ENCODE assay signal across 26 mouse cellular contexts in the genomic region with DNA sequence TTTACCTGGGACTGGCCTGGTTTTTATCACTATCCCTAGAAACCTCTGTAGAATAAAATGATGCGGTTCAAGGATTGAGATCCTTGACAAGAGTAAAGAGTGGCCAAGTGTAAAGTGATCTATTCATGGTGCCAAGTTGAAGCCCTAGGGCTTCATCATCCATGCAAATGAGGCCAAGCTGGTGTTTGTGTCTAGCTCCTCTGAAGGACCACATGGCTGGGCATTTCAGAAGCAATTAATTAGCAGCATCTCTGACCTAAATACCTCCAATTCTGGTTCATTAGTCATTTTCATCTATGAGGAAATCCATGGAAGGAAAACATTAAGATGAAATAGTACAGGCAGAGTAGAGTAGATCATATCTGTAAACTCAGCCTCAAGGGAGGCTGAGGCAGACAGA. TPM values are rescaled to one million over a fixed set of nuclear protein-coding genes. Genes with fewer than 3 reads are reported as not detected.
DNase-seq lines count a peak whose midpoint lies in the region; ATAC-seq and TF ChIP-seq lines count a peak whose summit lies in the region.
"Had no signal": no experiment of that assay in that cellular context is flagged by ENCODE, and none has a peak within 500 bp of the region (broad histone marks: within the 10 kb centered on the region; RNA-seq: fewer than 3 reads in every experiment).

No protein-coding gene starts in this region.

- TF ChIP-seq CTCF in hindbrain, postnatal 0 days (IDR thresholded peaks at IDR 0.05; ENCODE audit: low read depth) = no peak

- no peak overlapping the region for H3K9ac ChIP-seq in hindbrain, postnatal 0 days (replicated peaks; ENCODE audit: low read length)
- H3K9ac ChIP-seq in hindbrain, embryonic 13.5 days = no peak overlapping the region
- H3K9ac ChIP-seq: embryonic facial prominence, embryonic 13.5 days; forebrain, embryonic 13.5 days; heart, embryonic 12.5 days; heart, embryonic 15.5 days; hindbrain, embryonic 14.5 days had no signal

- H3K27ac ChIP-seq in hindbrain, postnatal 0 days = no peak overlapping the region
- H3K27ac ChIP-seq in hindbrain, embryonic 13.5 days = no peak overlapping the region
- H3K27ac ChIP-seq: embryonic facial prominence, embryonic 10.5 days; embryonic facial prominence, embryonic 13.5 days; forebrain, embryonic 13.5 days; heart, embryonic 15.5 days; hindbrain, embryonic 10.5 days; hindbrain, embryonic 14.5 days had no signal

- no peaks in the 10 kb centered on the region for H3K36me3 ChIP-seq in hindbrain, postnatal 0 days (ENCODE audit: insufficient read depth, low read length)
- no peaks in the 10 kb centered on the region for H3K36me3 ChIP-seq in hindbrain, embryonic 13.5 days
- H3K36me3 ChIP-seq: embryonic facial prominence, embryonic 10.5 days; embryonic facial prominence, embryonic 13.5 days; heart, embryonic 12.5 days; heart, embryonic 15.5 days; hindbrain, embryonic 10.5 days had no signal

- ATAC-seq in cerebellum, adult (ENCODE audit: insufficient number of reproducible peaks, low FRiP score, low TSS enrichment) = peak; percentile 54; the same call in 1 of the 2 replicates
- ATAC-seq in hindbrain, postnatal 0 days = no peak
- ATAC-seq in hindbrain, embryonic 13.5 days (ENCODE audit: low FRiP score) = no peak
- ATAC-seq: forebrain, embryonic 13.5 days; forebrain, embryonic 16.5 days; intestine, postnatal 0 days; Patski had no signal

- WGBS in hindbrain, postnatal 0 days = 83% methylated on average over 1 of the region's 1 CpGs
- WGBS in hindbrain, embryonic 13.5 days = 89% methylated on average over 1 of the region's 1 CpGs

- H3K27me3 ChIP-seq in hindbrain, postnatal 0 days (ENCODE audit: insufficient read depth, low read length) = no peaks in the 10 kb centered on the region
- H3K27me3 ChIP-seq in hindbrain, embryonic 13.5 days = no peaks in the 10 kb centered on the region
- H3K27me3 ChIP-seq: embryonic facial prominence, embryonic 13.5 days; forebrain, embryonic 13.5 days; heart, embryonic 12.5 days; heart, embryonic 15.5 days; Patski had no signal

- DNase-seq in cerebellum, postnatal 4 days (ENCODE audit: low spot score in 2 of 2) = no peak
- DNase-seq in cerebellum, postnatal 10 days = peak; percentile 21 to 30
- no peak for DNase-seq in cerebellum, postnatal 36 days
- DNase-seq in hindbrain, postnatal 0 days (ENCODE audit: low spot score) = peak; percentile 3
- no peak for DNase-seq in layer of hippocampus, adult 9-11 months
- DNase-seq: adrenal gland, postnatal 10 days; adrenal gland, postnatal 36 days; embryo, embryonic 11 days; gastrocnemius, postnatal 10 days; gastrocnemius, postnatal 36 days; heart, postnatal 10 days; heart, postnatal 36 days; kidney, adult 2 months had no signal

- H3K9me3 ChIP-seq in hindbrain, postnatal 0 days (ENCODE audit: low read length) = no peaks in the 10 kb centered on the region
- H3K9me3 ChIP-seq in hindbrain, embryonic 13.5 days = no peaks in the 10 kb centered on the region
- H3K9me3 ChIP-seq: embryonic facial prominence, embryonic 10.5 days; embryonic facial prominence, embryonic 13.5 days; forebrain, embryonic 13.5 days; heart, embryonic 12.5 days; heart, embryonic 15.5 days; hindbrain, embryonic 10.5 days had no signal

- H3K4me3 ChIP-seq in hindbrain, postnatal 0 days (ENCODE audit: low read length) = no peak overlapping the region
- H3K4me3 ChIP-seq in hindbrain, embryonic 13.5 days = no peak overlapping the region
- H3K4me3 ChIP-seq: embryonic facial prominence, embryonic 10.5 days; embryonic facial prominence, embryonic 13.5 days; erythroblast, embryonic 14.5 days; forebrain, embryonic 13.5 days; heart, embryonic 12.5 days; heart, embryonic 15.5 days; hindbrain, embryonic 10.5 days had no signal

- no peak overlapping the region for H3K4me2 ChIP-seq in hindbrain, postnatal 0 days (ENCODE audit: low read depth, low read length)
- H3K4me2 ChIP-seq in hindbrain, embryonic 13.5 days = no peak overlapping the region
- H3K4me2 ChIP-seq: embryonic facial prominence, embryonic 13.5 days; forebrain, embryonic 13.5 days; heart, embryonic 12.5 days; heart, embryonic 15.5 days; hindbrain, embryonic 14.5 days had no signal

- H3K4me1 ChIP-seq in hindbrain, postnatal 0 days (ENCODE audit: insufficient read depth, low read length) = no peaks in the 10 kb centered on the region
- no peaks in the 10 kb centered on the region for H3K4me1 ChIP-seq in hindbrain, embryonic 13.5 days (replicated peaks)
- H3K4me1 ChIP-seq: embryonic facial prominence, embryonic 13.5 days; forebrain, embryonic 13.5 days; heart, embryonic 12.5 days; heart, embryonic 15.5 days; hindbrain, embryonic 10.5 days had no signal

RNA-seq across cellular contexts. Expression of a gene that starts 42.3 kb away (rescaled TPM):
- 82.5 and 104 TPM in 2 replicates for total RNA-seq in hindbrain, postnatal 0 days (2014; rRNA removed)
- polyA plus RNA-seq in hindbrain, postnatal 0 days (2015; fragmentation: Nextera tagmentation; extraction: Ambion mirVana) = 141 and 152 TPM in 2 replicates
- 219 TPM in 2 replicates for polyA plus RNA-seq in hindbrain, embryonic 13.5 days (2015; fragmentation: Nextera tagmentation; extraction: Ambion mirVana)

Comparison
In these comparisons a context has a peak if more than half of its experiments do, and no peak if none do; other contexts are left out.
1. DNase-seq: peak in cerebellum, postnatal 10 days (2 of 2) and hindbrain, postnatal 0 days (single experiment); none in cerebellum, postnatal 4 days (0 of 2), cerebellum, postnatal 36 days (0 of 2) and layer of hippocampus, adult 9-11 months (single experiment).